16 mouse cellular contexts compared by ENCODE assay signal in genomic region chr16:90899498-90899897, GRCm38 (mm10). TPM values are rescaled to one million over a fixed set of nuclear protein-coding genes. Genes with fewer than 3 reads are reported as not detected.
DNase-seq lines count a peak whose midpoint lies in the region; ATAC-seq and TF ChIP-seq lines count a peak whose summit lies in the region.
"Had no signal": no experiment of that assay in that cellular context is flagged by ENCODE, and none has a peak within 500 bp of the region (broad histone marks: within the 10 kb centered on the region; RNA-seq: fewer than 3 reads in every experiment).

No protein-coding gene starts in this region.

- no peaks in the 10 kb centered on the region for H3K27me3 ChIP-seq in lung, postnatal 0 days (replicated peaks; ENCODE audit: insufficient read depth, low read length)
- H3K27me3 ChIP-seq: lung, embryonic 15.5 days; midbrain, embryonic 12.5 days; neural tube, embryonic 12.5 days had no signal

- ATAC-seq in lung, postnatal 0 days: peak; percentile 23; the same call in 1 of the 2 replicates
- ATAC-seq: intestine, embryonic 16.5 days had no signal

- no peak for TF ChIP-seq EP300 in lung, postnatal 0 days (IDR thresholded peaks at IDR 0.05)

- no peak overlapping the region for H3K4me3 ChIP-seq in lung, postnatal 0 days (ENCODE audit: low read depth, low read length)
- H3K4me3 ChIP-seq: lung, embryonic 15.5 days; midbrain, embryonic 12.5 days; neural tube, embryonic 12.5 days had no signal

- DNase-seq in embryo, embryonic 10 days (ENCODE audit: low spot score): peak; percentile 52
- no peak for DNase-seq in embryo, embryonic 9.5 days (ENCODE audit: extremely low spot score)
- DNase-seq in lung, postnatal 0 days (ENCODE audit: low spot score): peak; percentile 26
- no peak for DNase-seq in lung, postnatal 25 days (ENCODE audit: low spot score)
- peak; percentile 80 for DNase-seq in adrenal gland, postnatal 25 days
- DNase-seq in kidney, postnatal 36 days: peak; percentile 61 to 72
- DNase-seq in T-cell, adult 2 months (ENCODE audit: low spot score): no peak
- DNase-seq in B cell, adult 2 months: no peak
- DNase-seq: cerebellum, postnatal 36 days; layer of hippocampus, postnatal 36 days; right cerebral cortex, postnatal 14 days; thymus, adult 2 months had no signal

- H3K4me1 ChIP-seq in lung, postnatal 0 days (ENCODE audit: insufficient read depth, low read depth, low read length): no peaks in the 10 kb centered on the region
- H3K4me1 ChIP-seq: midbrain, embryonic 12.5 days; neural tube, embryonic 12.5 days had no signal

- H3K4me2 ChIP-seq in lung, postnatal 0 days (replicated peaks; ENCODE audit: low read depth, low read length): no peak overlapping the region
- H3K4me2 ChIP-seq: lung, embryonic 15.5 days; midbrain, embryonic 12.5 days; neural tube, embryonic 12.5 days had no signal

- no peaks in the 10 kb centered on the region for H3K36me3 ChIP-seq in lung, postnatal 0 days (ENCODE audit: insufficient read depth, low read length)
- H3K36me3 ChIP-seq: lung, embryonic 15.5 days; midbrain, embryonic 12.5 days; neural tube, embryonic 12.5 days had no signal

- WGBS in lung, postnatal 0 days: 15% methylated on average over 12 of the region's 12 CpGs

- no peak for TF ChIP-seq CTCF in lung, postnatal 0 days (IDR thresholded peaks at IDR 0.05)

- no peaks in the 10 kb centered on the region for H3K9me3 ChIP-seq in lung, postnatal 0 days (ENCODE audit: low read length)
- H3K9me3 ChIP-seq: lung, embryonic 15.5 days; midbrain, embryonic 12.5 days; neural tube, embryonic 12.5 days had no signal

- no peak overlapping the region for H3K27ac ChIP-seq in lung, postnatal 0 days (ENCODE audit: low read length)
- H3K27ac ChIP-seq: lung, embryonic 15.5 days; midbrain, embryonic 12.5 days; neural tube, embryonic 12.5 days had no signal

- H3K9ac ChIP-seq in lung, postnatal 0 days (replicated peaks; ENCODE audit: low read depth): no peak overlapping the region
- H3K9ac ChIP-seq: lung, embryonic 15.5 days; midbrain, embryonic 12.5 days; neural tube, embryonic 12.5 days had no signal

RNA-seq across cellular contexts. Expression of gene Cfap298, which starts 35.4 kb away (rescaled TPM):
- 46.3 and 47.9 TPM in 2 replicates for polyA plus RNA-seq in lung, postnatal 0 days (2015; fragmentation: Nextera tagmentation; extraction: Ambion mirVana)
- total RNA-seq in adrenal gland, postnatal 25 days (2021): 27.7 and 31.5 TPM in 2 replicates

Comparison
In these comparisons a context has a peak if more than half of its experiments do, and no peak if none do; other contexts are left out.
1. DNase-seq: peak in embryo, embryonic 10 days (single experiment), lung, postnatal 0 days (single experiment), adrenal gland, postnatal 25 days (single experiment) and kidney, postnatal 36 days (2 of 2); none in embryo, embryonic 9.5 days (single experiment), lung, postnatal 25 days (single experiment), T-cell, adult 2 months (single experiment) and B cell, adult 2 months (0 of 2).